Mouse (Mus musculus): Measurements from ENCODE around the gene Rccd1. TPM values are rescaled to one million over a fixed set of nuclear protein-coding genes. Genes with fewer than 3 reads are reported as not detected.

The Rccd1 gene
- 10 to 100 TPM; 13.1 to 14.5 TPM for total RNA-seq (2021)
- long read RNA-seq, experiment 1, partial matches to known transcripts = 0 of 9 reads
- long read RNA-seq, experiment 1, other reads (novel, unspliced or antisense) = 4 of 9 reads
- long read RNA-seq, experiment 2, partial matches to known transcripts = 0 of 6 reads
- long read RNA-seq, experiment 2, other reads (novel, unspliced or antisense) = 4 of 6 reads

DNA sequence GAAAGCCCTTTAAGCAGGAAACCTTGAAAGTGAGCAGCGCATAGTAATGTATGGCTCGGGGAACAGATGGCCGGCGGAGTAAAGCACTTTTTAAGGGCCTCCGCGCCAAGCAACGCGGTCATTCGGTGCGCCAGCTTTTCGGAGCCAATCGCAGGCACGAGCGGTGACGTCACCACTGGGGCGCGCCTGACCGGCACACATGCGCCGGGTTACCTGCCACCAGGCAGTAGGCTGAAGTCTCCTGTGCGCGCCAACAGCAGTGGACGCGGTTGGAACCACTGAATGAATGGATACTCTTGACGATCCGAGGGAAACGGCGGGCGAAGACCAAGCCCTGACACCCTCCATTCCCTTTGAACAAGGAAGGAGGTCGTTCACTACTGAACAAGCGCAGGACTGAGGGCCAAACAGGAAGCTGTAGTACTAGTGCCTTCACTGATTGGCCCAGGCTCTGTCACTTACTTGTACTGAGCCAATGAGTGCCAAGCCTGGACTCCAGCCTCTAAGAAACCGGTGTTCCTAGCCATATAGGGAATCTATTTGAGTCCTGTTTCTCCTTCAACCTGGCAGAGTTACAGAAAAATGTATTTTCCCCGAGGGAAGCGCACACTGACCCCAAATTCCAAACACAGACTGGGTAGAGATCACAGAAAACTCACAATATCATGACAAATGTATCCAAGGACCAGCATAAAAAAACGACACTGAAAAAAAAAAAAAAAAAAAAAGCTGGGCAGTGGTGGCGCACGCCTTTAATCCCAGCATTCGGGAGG, at the start of gene Rccd1:
TSS of gene Rccd1 (minus strand) at position 412 of the 773 bp plus-strand sequence.
- DNase-seq (ENCODE audit: low spot score in 2 of 2) = peak; percentile 95 to 96

DNA sequence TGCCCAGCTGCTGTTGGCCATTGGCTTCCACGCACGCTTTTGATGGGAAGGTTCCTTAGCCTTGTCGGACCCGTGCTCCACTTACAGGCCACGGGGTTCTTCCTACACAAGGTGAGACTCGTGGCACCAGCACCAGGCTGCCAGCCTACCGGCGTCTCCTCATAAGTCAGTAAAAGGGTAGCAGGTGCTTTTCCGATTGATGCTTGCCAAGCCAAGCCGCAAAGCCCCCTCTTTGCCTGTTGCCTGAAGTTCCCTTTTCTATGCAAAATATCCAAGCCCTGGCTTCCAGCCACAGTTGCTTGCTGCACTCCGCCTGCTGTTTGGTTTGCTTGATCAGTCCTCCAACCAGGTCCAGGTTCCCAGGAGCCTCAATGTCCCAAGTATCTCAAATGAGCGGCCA, 49.6 kb upstream of the Rccd1 start:
- no peak for DNase-seq (ENCODE audit: low spot score in 2 of 2)

DNA sequence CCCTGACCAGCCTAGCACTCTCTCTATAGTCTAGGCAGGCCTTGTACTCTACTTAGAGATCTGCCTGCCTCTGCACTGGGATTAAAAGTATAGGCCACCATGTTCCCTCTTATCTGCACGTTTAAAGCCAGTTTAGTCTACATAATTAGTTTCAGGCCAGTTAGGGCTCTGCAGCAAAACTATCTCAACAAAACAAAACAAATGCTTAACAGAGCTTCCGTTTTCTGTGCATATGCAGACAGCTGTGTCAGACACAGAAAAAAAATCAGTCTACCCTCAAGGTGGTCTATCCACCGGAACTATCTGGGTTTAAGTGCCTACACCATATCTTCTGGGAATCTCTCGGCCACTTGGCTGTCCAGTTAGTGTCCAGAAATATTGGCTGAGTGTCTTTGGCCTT, 49.1 kb upstream of the Rccd1 start:
- no peak for DNase-seq (ENCODE audit: low spot score in 2 of 2)

DNA sequence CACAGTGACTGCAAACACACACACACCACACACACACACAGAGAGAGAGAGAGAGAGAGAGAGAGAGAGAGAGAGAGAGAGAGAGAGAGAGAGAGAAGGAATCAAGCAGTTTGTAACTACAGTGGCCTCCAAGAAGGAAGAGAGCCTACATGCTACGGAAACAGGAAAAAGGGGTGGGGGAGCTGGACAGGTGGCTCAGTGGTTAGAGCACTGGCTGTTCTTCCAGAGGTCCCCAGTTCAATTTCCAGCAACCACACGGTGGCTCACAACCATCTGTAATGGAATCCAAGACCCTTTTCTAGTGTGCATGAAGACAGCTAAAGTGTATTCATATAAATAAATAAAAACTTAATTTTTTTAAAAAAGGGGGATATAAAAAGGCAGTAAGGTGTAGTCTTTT, 48.4 kb upstream of the Rccd1 start:
- no peak for DNase-seq (ENCODE audit: low spot score in 2 of 2)

DNA sequence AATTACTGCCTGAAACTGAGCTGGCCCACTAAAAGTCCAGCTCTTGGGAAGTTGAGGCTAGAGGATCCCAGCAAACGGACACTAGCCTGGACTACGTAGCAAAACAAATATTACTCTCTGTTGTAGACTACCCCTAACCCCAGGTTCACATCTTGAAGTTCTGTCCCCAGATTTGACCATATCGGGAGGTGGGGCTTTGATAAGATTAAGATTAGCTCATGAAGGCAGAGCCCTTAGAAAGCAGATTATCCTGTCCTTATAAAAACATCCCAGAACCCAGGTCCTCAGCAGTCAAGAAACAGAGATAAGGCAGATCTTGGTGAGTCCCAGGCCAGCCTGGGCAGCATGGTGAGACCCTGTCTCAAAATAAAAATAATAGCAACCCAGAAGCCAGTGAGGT, 47.9 kb upstream of the Rccd1 start:
- no peak for DNase-seq (ENCODE audit: low spot score in 2 of 2)

DNA sequence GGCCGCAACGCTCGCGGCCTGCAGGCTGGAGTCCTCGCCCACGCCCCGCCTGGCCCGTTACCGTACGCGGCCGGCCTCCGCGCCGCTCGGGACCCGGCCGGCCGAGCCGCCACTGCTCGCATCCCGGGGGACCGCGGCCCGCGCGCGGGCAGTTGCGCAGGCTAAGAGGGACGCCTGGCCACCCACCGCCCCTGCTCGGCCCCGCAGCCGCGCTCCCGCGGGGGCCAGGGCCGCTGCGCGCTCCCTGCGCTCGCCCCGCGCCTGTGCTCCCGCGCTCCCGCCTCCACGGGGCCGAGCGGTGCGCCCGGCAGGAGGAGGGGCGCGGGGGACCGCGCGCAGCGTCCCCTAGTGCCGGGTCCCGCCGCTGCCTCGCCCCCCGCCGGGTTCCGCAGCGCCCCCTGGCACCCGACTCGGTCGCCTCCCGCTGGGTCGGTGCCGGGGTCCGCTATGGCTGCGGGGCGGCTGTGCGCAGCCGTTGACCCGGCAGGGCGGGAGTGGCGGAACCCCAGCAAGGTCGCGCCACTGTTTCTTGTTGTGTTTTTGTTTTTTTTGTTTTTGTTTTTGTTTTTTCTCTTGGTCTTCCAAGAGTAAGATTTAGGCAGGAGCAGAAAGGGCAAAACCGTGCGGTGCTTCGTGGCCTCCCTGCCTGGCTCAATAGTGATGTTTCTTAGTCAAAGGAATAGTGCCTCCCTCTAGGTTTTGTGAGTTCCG, 46.9 kb upstream of the Rccd1 start, which contains the start of gene Man2a2:
TSS of gene Man2a2 (minus strand) at position 335 of the 711 bp plus-strand sequence.
- peak; percentile 76 for DNase-seq (ENCODE audit: low spot score in 2 of 2)

DNA sequence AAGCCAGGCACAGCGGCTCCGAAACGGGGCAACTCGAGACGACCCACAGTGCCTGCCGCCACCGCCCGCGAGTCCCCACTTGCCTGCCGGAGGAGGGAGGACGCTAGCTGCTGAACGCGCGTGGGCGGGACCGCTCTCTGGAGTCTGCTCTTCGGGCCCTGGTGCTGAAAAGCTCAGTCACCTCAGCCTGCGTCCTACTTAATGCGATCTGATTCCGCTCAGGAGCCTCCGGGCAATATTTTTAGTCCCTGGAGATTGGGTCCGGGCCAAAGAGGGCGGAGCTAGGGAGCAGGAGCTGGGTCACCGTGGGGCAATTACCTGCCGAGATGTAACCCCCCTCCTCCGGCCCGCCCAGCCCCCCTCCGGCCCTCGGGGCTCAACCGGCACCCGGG, 46.4 kb upstream of the Rccd1 start:
- DNase-seq (ENCODE audit: low spot score in 2 of 2) = peak; percentile 82 to 87

DNA sequence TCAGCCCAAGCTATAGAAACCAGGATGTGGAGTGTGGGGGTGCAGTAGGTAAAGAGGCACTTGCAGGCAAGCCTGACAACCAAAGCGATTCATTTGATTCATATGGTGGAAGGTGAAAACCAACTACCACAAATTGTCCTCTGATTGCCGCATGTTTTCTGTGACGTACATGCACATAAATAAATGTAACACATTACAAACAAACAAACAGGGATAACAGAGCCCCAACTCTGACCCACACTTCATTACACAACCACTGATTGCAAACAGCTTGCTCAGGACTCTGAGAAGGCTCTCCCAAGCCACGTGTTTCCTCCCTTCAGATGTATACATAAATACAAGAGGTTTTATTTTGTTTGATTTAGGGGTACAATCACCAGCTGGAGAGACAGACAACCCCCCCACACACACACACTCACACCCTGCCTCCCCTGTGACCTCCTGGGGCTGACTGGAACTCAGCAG, 45.7 kb upstream of the Rccd1 start:
- no peak for DNase-seq (ENCODE audit: low spot score in 2 of 2)

DNA sequence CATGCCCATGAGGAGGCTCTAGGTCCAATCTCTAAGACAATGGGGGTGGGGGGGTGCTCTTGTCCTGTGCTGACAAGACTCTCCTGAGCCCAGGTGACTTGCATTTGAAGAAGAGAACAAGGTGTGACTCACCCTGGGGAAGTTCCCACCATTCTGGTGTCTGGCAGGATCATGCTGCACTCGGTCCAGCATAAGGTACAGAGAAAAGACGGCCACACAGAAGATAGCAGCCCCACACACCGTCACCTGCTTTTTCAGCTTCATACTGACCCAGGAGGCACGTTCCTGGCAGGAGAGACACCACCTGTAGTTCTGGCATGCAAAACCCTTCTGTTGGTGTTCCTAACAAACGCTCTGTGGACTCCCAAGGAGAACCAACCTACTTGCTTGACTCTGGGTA, 45.2 kb upstream of the Rccd1 start:
- no peak for DNase-seq (ENCODE audit: low spot score in 2 of 2)

DNA sequence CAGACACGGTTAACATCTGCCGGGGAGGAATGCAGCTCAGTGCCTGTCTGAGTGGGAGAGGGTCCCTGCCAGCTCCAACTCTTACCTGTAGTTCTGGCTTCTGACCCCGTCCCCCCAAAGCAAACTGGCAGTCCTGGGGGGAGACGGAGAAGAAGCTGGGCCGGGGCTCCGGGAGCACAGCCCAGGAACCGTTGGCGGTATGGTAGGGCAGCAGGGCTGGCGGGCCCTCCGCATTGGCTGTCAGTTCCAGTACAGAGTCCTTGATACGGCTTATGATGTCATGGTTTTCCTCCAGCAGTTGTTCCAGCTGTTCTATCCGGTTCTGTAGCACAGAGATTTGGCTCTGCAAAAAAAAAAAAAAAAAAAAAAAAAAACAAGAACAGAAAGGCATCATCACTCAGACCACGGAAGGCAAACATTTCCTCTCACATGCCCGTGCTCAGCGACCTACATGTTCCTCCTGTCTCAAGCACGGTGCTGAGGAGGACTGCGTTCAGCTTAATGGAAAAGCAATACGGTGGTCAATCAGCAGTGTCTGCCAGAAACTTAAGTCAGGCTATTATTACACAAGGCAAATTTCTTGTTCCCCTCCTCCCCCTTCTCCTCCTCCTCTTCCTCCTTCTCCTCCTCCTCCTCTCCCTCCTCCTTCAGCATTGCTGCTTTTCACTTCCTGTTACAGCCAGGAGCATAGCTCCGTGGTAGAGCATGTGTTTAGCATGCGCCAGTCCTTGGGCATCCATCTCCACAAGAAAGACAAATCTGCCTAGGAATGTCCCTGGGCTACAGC, 44.6 kb upstream of the Rccd1 start:
- DNase-seq (ENCODE audit: low spot score in 2 of 2) = no peak

DNA sequence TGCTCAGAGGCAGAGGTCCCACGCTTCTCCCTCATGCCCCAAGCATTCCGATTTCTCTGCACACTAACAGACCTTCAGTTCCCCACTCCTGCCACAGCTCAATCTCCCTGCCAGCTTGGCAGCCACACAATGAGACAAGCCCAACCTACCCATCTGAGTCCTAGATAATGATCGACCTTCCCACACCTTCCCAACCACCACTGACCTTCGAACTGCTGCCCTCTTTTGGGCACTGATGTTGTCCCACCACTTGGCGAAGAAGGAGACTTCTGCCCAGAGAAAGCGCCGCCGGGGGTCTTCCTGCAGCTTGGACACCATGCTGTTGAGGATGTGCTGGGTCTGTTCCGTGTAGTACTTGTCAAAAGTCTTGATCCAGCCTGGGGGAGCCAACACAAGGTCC, 43.8 kb upstream of the Rccd1 start:
- DNase-seq (ENCODE audit: low spot score in 2 of 2) = no peak

DNA sequence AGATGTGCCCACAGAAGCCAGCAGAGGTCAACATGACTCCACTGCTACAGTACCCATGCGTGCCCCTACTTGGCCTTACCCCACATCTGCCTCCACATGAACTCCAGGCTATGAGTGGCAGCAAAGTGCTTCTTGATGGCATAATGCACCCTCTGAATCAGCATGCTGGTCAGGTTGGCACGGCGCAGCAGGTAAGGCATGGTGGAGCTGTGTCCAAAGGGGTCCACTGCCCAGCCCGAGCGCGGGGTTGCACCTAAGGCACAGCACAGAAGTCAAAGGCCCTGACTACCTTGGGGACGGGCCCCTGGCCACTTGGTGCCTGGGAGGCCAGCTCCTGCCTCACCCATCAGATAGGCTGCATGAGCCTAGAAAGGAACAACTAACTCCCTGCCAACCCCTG, 43.0 kb upstream of the Rccd1 start:
- no peak for DNase-seq (ENCODE audit: low spot score in 2 of 2)

DNA sequence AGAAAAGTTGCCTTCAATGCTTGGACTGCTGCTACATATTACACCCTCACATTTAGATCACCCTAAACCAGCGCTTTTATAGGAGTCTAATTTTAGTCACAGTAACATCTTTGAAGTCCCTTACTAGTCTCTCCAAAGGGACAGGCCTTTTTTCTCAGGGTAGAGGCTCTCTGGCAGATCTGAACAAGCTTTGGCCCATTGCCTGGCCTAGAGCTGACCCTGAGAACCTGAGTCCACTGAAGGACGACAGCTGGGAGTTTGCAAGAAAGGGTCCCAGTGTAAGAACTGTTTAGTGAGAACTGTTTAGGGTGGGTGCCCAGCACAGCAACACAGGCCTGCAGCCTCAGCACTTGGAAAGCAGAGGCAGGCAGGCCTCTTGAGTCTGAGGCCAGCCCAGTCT, 41.5 kb upstream of the Rccd1 start:
- DNase-seq (ENCODE audit: low spot score in 2 of 2) = no peak

DNA sequence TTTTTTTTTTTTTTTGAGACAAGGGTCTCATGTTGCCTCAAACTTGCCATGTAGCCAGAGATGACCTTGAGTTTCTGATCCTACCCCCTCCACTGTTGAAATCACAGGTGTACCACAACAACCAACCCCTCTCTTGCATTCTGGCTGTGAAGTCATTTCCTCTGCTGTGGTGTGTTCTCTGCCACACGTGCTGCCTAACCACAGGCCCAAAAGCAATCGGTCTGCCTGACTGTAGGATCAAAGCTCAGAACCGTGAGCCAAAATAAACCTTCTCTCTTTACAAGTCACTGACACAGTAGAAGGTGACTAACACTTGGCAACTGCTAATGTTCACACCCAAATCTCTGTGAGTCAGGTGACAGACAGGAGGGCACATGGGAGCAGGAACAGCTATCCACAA, 36.2 kb upstream of the Rccd1 start:
- no peak for DNase-seq (ENCODE audit: low spot score in 2 of 2)

DNA sequence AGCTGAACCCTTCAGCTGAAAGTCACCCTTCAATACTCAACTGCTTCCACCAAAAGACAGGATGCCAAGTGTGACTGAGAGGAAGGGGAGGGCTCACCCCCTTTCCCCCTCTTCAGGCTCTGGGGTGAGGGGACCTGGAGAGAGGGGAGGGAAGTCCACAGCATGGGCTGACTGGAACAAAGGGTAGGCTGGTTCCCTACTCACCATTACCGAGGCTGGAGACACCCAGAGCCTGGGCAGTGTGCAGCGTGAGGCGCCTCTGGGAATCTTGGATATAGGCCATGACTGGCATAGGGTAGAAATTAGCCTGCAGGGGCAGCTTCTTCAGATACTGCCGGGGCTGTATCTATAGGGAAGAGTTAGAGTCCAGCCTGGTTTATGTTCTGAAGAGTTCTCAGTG, 33.8 kb upstream of the Rccd1 start:
- no peak for DNase-seq (ENCODE audit: low spot score in 2 of 2)

DNA sequence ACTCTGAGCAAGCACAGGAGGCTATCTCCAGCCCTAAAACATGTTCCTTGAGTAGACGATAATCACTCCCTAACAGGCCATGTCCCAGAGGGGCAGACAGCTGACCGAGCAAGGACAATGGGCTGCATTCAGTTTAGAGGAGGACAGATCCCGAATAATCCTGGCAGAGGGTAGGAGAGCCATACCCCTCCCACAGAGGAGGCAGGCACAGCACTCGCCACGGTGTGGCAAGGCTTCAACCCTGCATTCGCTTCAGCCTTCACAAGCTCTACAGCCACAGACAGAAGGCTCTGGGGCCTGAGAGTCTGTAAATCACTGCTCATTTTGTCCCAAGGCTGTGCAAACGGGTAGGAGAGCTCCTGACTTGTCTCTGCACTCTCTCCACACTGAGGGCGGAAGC, 32.9 kb upstream of the Rccd1 start:
- DNase-seq (ENCODE audit: low spot score in 2 of 2) = peak in 1 of 2 experiments; percentile 23

DNA sequence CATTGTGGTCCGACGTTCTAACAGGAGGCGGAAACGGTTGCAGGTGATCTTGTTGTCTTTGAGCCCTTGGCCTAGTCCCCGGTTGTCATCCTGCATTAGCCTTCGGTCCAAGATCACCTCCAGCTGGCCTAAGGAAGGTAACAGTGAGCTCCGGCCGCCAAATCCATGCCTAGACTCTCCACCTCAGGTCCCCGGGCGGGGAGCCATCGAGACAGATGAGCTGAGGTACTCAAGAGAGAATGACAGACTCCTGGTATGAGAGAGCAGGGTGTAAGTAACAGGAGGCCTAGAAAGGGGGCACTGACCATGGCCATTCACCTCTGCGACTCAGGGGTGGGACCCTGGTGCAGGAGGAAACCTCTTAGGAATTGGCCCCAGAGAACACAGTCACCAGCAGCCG, 32.1 kb upstream of the Rccd1 start:
- no peak for DNase-seq (ENCODE audit: low spot score in 2 of 2)

DNA sequence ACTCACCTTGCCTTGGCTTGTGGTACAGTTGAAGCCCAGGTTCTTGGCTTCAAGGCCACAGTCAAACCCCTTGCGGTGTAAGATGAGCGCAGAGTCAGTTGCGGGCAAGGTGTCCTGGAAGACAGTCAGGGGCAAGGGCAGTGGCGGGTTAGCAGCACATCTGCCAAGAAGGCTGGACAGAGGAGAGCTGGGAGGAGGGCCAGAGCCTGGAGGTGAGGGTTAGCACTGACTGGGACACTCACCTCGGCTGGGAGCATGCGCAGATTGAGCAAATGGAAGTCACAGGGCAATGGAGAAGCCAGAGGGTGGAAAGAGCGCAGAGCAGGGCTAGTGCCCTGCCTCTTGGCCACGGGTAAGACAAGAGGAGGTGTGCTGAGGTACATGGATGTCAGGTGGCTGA, 28.7 kb upstream of the Rccd1 start:
- DNase-seq (ENCODE audit: low spot score in 2 of 2) = no peak

DNA sequence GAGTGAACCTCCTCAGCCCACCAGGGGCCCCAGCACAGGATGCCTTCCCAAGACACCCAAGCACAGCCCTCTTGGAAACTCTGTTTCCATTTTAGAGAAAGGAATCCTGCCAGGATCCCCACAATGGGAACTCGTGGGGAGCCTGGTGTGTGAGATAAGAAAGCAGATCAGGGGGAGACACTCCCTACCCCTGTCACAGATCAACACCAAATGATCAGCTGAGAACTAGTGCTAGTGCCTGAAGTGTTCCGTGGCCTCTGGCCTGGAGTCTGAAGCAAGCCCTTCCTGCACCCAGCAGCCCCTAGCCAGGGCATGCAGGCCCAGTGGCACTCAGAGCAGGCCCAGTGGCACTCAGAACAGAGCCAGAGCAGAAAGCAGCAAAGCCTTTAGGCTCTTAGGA, 26.6 kb upstream of the Rccd1 start:
- DNase-seq (ENCODE audit: low spot score in 2 of 2) = no peak

DNA sequence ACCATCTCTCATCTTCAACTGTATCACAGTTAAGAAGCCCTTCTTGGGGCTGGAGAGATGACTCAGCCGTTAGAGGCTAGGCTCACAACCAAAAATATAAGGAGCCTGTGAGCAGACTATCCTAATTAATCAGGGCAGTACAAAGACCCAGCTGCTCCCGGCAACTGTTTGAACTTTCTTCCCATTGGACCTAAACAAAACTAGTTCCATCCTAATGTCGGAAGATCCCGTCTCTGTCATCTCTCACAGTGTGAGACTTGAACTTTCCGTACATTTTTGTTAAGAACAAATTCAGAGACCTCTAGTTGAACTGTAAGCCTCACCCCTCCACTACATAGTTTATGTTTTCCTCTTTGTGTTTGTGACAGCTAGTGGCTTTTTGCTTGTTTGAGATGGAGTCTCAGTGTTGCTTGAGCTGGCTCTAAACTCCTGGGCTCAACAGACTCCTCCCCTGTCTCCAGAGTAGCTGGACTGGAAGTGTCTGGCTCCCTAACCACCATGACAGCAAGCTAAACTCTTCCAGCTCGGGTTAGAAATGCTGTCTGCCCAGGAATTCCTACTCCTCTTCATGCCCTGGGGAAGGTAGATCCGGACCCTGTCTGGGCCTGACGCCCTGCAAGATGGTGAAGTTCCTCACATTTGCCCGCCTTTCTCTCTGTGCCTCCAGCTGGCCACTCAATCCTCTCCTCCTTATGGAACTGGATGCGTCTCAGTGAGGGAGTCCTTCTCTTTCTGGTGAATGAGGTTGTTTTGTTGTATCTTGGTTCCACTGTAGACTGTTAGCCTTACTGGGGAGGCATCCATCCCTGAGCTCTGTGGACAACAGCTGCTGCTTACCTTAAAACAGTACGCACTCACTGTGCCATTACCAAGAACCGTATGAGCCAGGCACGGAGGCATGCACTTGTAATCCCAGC, 23.7 kb upstream of the Rccd1 start:
- DNase-seq (ENCODE audit: low spot score in 2 of 2) = no peak

Measured in left cerebral cortex, adult 18-20 months (tissue).